Mouse (Mus musculus) left cerebral cortex, adult 9 months (tissue): ENCODE data around the gene Tuba1b.

Experiments
- DNase-seq, 2 experiments: peaks; one replicate each; pipeline ENCODE4 v3.0.0; 2022; ENCODE audit warnings: low spot score in 2 of 2

Tuba1b gene

GRCm38 (mm10) chr15:98934217-98934839 is at the start of gene Tuba1b:
Gene Tuba1b, minus strand, starts transcription at chr15:98934565.
- peak; percentile 85 to 91 for DNase-seq

- no peak for DNase-seq
Observed at GRCm38 (mm10) chr15:98983431-98984081, 49.2 kb upstream of the Tuba1b start.

- DNase-seq, result no peak
Observed at GRCm38 (mm10) chr15:98982100-98982499, 47.7 kb upstream of the Tuba1b start.

GRCm38 (mm10) chr15:98980012-98980614 is 45.7 kb upstream of the Tuba1b start:
- DNase-seq, result no peak

GRCm38 (mm10) chr15:98978409-98979172 is 44.2 kb upstream of the Tuba1b start:
- no peak for DNase-seq

GRCm38 (mm10) chr15:98977759-98978408 is 43.5 kb upstream of the Tuba1b start:
- DNase-seq, result peak; percentile 47 to 74

GRCm38 (mm10) chr15:98976763-98977758 is 42.7 kb upstream of the Tuba1b start:
- DNase-seq, result no peak

- no peak for DNase-seq
Observed at GRCm38 (mm10) chr15:98973015-98973614, 38.8 kb upstream of the Tuba1b start.

- peak in 1 of 2 experiments; percentile 65 for DNase-seq
Observed at GRCm38 (mm10) chr15:98971576-98972320, 37.4 kb upstream of the Tuba1b start.

- DNase-seq, result peak; percentile 75 to 80
Observed at GRCm38 (mm10) chr15:98971111-98971510, 36.7 kb upstream of the Tuba1b start.

GRCm38 (mm10) chr15:98969372-98970101 is 35.2 kb upstream of the Tuba1b start:
- no peak for DNase-seq

GRCm38 (mm10) chr15:98968701-98969371 is 34.5 kb upstream of the Tuba1b start:
- DNase-seq, result peak in 1 of 2 experiments; percentile 73

GRCm38 (mm10) chr15:98959531-98959930 is 25.2 kb upstream of the Tuba1b start:
- no peak for DNase-seq

- DNase-seq, result no peak
Observed at GRCm38 (mm10) chr15:98958901-98959420, 24.6 kb upstream of the Tuba1b start.

GRCm38 (mm10) chr15:98957475-98957874 is 23.1 kb upstream of the Tuba1b start:
- peak in 1 of 2 experiments; percentile 45 for DNase-seq

- no peak for DNase-seq
Observed at GRCm38 (mm10) chr15:98956000-98956399, 21.6 kb upstream of the Tuba1b start.

- DNase-seq, result no peak
Observed at GRCm38 (mm10) chr15:98955324-98955723, 21.0 kb upstream of the Tuba1b start.
